ENCODE assay signal across 9 mouse cellular contexts in genomic region chr1:55838168-55838567, GRCm38 (mm10).
DNase-seq lines count a peak whose midpoint lies in the region; ATAC-seq and TF ChIP-seq lines count a peak whose summit lies in the region.
"Had no signal": no experiment of that assay in that cellular context is flagged by ENCODE, and none has a peak within 500 bp of the region (broad histone marks: within the 10 kb centered on the region; RNA-seq: fewer than 3 reads in every experiment).

No protein-coding gene starts in this region.

- peak; percentile 53 for ATAC-seq in CD4-positive, CD25-positive, alpha-beta regulatory T cell, adult 4 months
- ATAC-seq in liver, postnatal 0 days, result no peak
- no peak for ATAC-seq in erythroid progenitor cell, adult 5-6 weeks (replicated peaks; ENCODE audit: low FRiP score, poor library complexity, severe bottlenecking)

- H3K9me3 ChIP-seq in liver, postnatal 0 days (ENCODE audit: low read length), result no peaks in the 10 kb centered on the region
- H3K9me3 ChIP-seq: limb, embryonic 12.5 days had no signal

- H3K9ac ChIP-seq in liver, postnatal 0 days (replicated peaks), result no peak overlapping the region
- H3K9ac ChIP-seq: limb, embryonic 12.5 days had no signal

- peak; percentile 71 for TF ChIP-seq CTCF in liver, postnatal 0 days (IDR thresholded peaks at IDR 0.05; ENCODE audit: low read depth)

- H3K36me3 ChIP-seq in liver, postnatal 0 days (replicated peaks; ENCODE audit: insufficient read depth, low read length), result no peaks in the 10 kb centered on the region
- H3K36me3 ChIP-seq: limb, embryonic 12.5 days had no signal

- WGBS in liver, postnatal 0 days (ENCODE audit: insufficient replicate concordance), result 3% methylated on average over 2 of the region's 2 CpGs

- TF ChIP-seq EP300 in liver, postnatal 0 days (IDR thresholded peaks at IDR 0.05; ENCODE audit: low read depth), result no peak

- no peak overlapping the region for H3K4me3 ChIP-seq in liver, postnatal 0 days (ENCODE audit: low read depth, low read length)
- H3K4me3 ChIP-seq: limb, embryonic 12.5 days had no signal

- no peaks in the 10 kb centered on the region for H3K4me1 ChIP-seq in liver, postnatal 0 days (ENCODE audit: insufficient read depth)
- H3K4me1 ChIP-seq: limb, embryonic 12.5 days had no signal

- H3K27me3 ChIP-seq in liver, postnatal 0 days (ENCODE audit: insufficient read depth, low read length), result no peaks in the 10 kb centered on the region
- H3K27me3 ChIP-seq: limb, embryonic 12.5 days had no signal

- no peak overlapping the region for H3K4me2 ChIP-seq in liver, postnatal 0 days (ENCODE audit: low read depth, low read length)
- H3K4me2 ChIP-seq: limb, embryonic 12.5 days had no signal

- H3K27ac ChIP-seq in liver, postnatal 0 days (ENCODE audit: low read depth), result no peak overlapping the region
- H3K27ac ChIP-seq: limb, embryonic 12.5 days had no signal

- DNase-seq in R1 (ENCODE audit: low read depth, low spot score), result peak; percentile 37
- DNase-seq in cerebellum, postnatal 36 days, result peak; percentile 50 to 54
- peak; percentile 32 for DNase-seq in gastrocnemius, adult 8-10 months (ENCODE audit: low spot score in 2 of 2)
- DNase-seq in kidney, postnatal 14 days, result peak; percentile 69
- peak; percentile 39 for DNase-seq in liver, postnatal 0 days
- DNase-seq in retina, adult 2 months (ENCODE audit: low read depth, low spot score), result peak; percentile 38
